Mouse (Mus musculus): ENCODE results near the gene Aff4.
A peak's percentile ranks its signal among the peaks of the same experiment; 100 is the strongest.
"Not testable (repeated sequence)": the region's sequence is repeated elsewhere in the genome, so short reads cannot be mapped to it uniquely, and the experiment has no call there.

Gene Aff4

GRCm38 (mm10) chr11:53337684-53338083 is 12.9 kb upstream of the Aff4 start:
- DNase-seq (ENCODE audit: low read depth, low spot score) = no peak

- not testable (repeated sequence) for DNase-seq (ENCODE audit: low read depth, low spot score)
Measured at GRCm38 (mm10) chr11:53341019-53341418, 9.6 kb upstream of the Aff4 start.

- DNase-seq (ENCODE audit: low read depth, low spot score) = no peak
Measured at GRCm38 (mm10) chr11:53342711-53343110, 7.9 kb upstream of the Aff4 start.

GRCm38 (mm10) chr11:53345328-53345727 is 5.3 kb upstream of the Aff4 start:
- no peak for DNase-seq (ENCODE audit: low read depth, low spot score)

GRCm38 (mm10) chr11:53345738-53346137 is 4.9 kb upstream of the Aff4 start:
- no peak for DNase-seq (ENCODE audit: low read depth, low spot score)

GRCm38 (mm10) chr11:53351224-53351942 is 750 bp downstream of the Aff4 start:
- DNase-seq (ENCODE audit: low read depth, low spot score) = peak; percentile 54

GRCm38 (mm10) chr11:53351943-53352590 is 1.4 kb downstream of the Aff4 start:
- peak; percentile 13 for DNase-seq (ENCODE audit: low read depth, low spot score)

- no peak for DNase-seq (ENCODE audit: low read depth, low spot score)
Measured at GRCm38 (mm10) chr11:53358504-53359155, 8.0 kb downstream of the Aff4 start.

GRCm38 (mm10) chr11:53367032-53367431 is 16.4 kb downstream of the Aff4 start:
- no peak for DNase-seq (ENCODE audit: low read depth, low spot score)

GRCm38 (mm10) chr11:53378918-53379317 is 28.3 kb downstream of the Aff4 start:
- no peak for DNase-seq (ENCODE audit: low read depth, low spot score)

- DNase-seq (ENCODE audit: low read depth, low spot score) = no peak
Measured at GRCm38 (mm10) chr11:53383758-53384428, 33.3 kb downstream of the Aff4 start.

GRCm38 (mm10) chr11:53393856-53394255 is 43.2 kb downstream of the Aff4 start:
- DNase-seq (ENCODE audit: low read depth, low spot score) = no peak

GRCm38 (mm10) chr11:53403638-53404037 is 53.0 kb downstream of the Aff4 start:
- no peak for DNase-seq (ENCODE audit: low read depth, low spot score)

GRCm38 (mm10) chr11:53411738-53412137 is 61.1 kb downstream of the Aff4 start:
- DNase-seq (ENCODE audit: low read depth, low spot score) = no peak

- no peak for DNase-seq (ENCODE audit: low read depth, low spot score)
Measured at GRCm38 (mm10) chr11:53413871-53414270, 63.2 kb downstream of the Aff4 start.

GRCm38 (mm10) chr11:53418048-53418447 is 67.4 kb downstream of the Aff4 start:
- no peak for DNase-seq (ENCODE audit: low read depth, low spot score)

- no peak for DNase-seq (ENCODE audit: low read depth, low spot score)
Measured at GRCm38 (mm10) chr11:53423036-53423435, 72.4 kb downstream of the Aff4 start, which contains the start of gene Leap2. Gene Leap2 (minus strand): TSS chr11:53423170.

GRCm38 (mm10) chr11:53424826-53425225 is 74.2 kb downstream of the Aff4 start:
- no peak for DNase-seq (ENCODE audit: low read depth, low spot score)

GRCm38 (mm10) chr11:53425251-53425650 is 74.6 kb downstream of the Aff4 start:
- no peak for DNase-seq (ENCODE audit: low read depth, low spot score)

GRCm38 (mm10) chr11:53425711-53426255 is 75.2 kb downstream of the Aff4 start:
- no peak for DNase-seq (ENCODE audit: low read depth, low spot score)

GRCm38 (mm10) chr11:53426914-53427313 is 76.3 kb downstream of the Aff4 start:
- not testable (repeated sequence) for DNase-seq (ENCODE audit: low read depth, low spot score)
